Mouse (Mus musculus) lung, embryonic 14.5 days (tissue): Measurements from ENCODE around the gene Slc35a3. TPM values are rescaled to one million over a fixed set of nuclear protein-coding genes. Genes with fewer than 3 reads are reported as not detected.
"Not testable (repeated sequence)": the region's sequence is repeated elsewhere in the genome, so short reads cannot be mapped to it uniquely, and the experiment has no call there.

ENCODE experiments used
- ATAC-seq: fragments of 200-750 bp; cut with Nextera tagmentation; 2 replicates; pipeline ENCODE4 v1.8.0; 2017; ENCODE audit warnings: mild to moderate bottlenecking, moderate TSS enrichment, moderate library complexity; ENCODE audit not compliant: insufficient read depth
- DNase-seq: peaks from one replicate; pipeline ENCODE4 v3.0.0-alpha.2; 2015
- H3K27ac ChIP-seq: fragments of 300-500 bp; sonication (generic); 2 replicates; pipeline ENCODE4 v1.5.1; 2014; ENCODE audit warnings: low read depth, mild to moderate bottlenecking, moderate library complexity
- H3K27me3 ChIP-seq: fragments of 300-500 bp; sonication (generic); 2 replicates; pipeline ENCODE4 v1.6.1; 2014; ENCODE audit warnings: low read length, control low read depth; ENCODE audit not compliant: insufficient read depth
- H3K36me3 ChIP-seq: fragments of 300-500 bp; sonication (generic); 2 replicates; pipeline ENCODE4 v1.6.1; 2014; ENCODE audit warnings: control low read depth; ENCODE audit not compliant: insufficient read depth
- H3K4me1 ChIP-seq: fragments of 300-500 bp; sonication (generic); 2 replicates; pipeline ENCODE4 v1.6.1; 2014; ENCODE audit warnings: antibody characterized with exemption, control low read depth; ENCODE audit not compliant: insufficient read depth
- H3K4me2 ChIP-seq: fragments of 300-500 bp; sonication (generic); 2 replicates; pipeline ENCODE4 v1.6.1; 2014; ENCODE audit warnings: mild to moderate bottlenecking
- H3K4me3 ChIP-seq: fragments of 300-500 bp; sonication (generic); 2 replicates; pipeline ENCODE4 v1.5.1; 2014; ENCODE audit warnings: low read depth, low read length
- H3K9ac ChIP-seq: fragments of 300-500 bp; sonication (generic); 2 replicates; pipeline ENCODE4 v1.6.1; 2014
- H3K9me3 ChIP-seq: fragments of 300-500 bp; sonication (generic); 2 replicates; pipeline ENCODE4 v1.6.1; 2016; ENCODE audit warnings: low read depth, low read length, control low read depth
- CTCF ChIP-seq: IDR thresholded peaks from 2 replicates; pipeline ENCODE4 v1.5.1; 2016; ENCODE audit warnings: antibody characterized with exemption, low read depth
- WGBS: fragments of 180-500 bp; shearing (Covaris S2); extraction: QIAGEN DNeasy Blood & Tissue Kit; methylation state at CpG from one replicate; pipeline ENCODE4 v1.1.7; 2014; 5-methylcytosine and 5-hydroxymethylcytosine counted together
- polyA plus RNA-seq: library from polyadenylated mRNA; unstranded; fragments of >200 nt; fragmentation: Nextera tagmentation; extraction: Ambion mirVana; gene quantifications from 2 replicates; pipeline ENCODE4 v1.2.1, GENCODE M21; 2014

Slc35a3 gene
- polyA plus RNA-seq, 1 experiment from 2014 or later: 16.1 TPM

GRCm38 (mm10) chr3:116695666-116695985 lies 17.0 kb downstream of the Slc35a3 start:
- no peak overlapping the region for H3K9ac ChIP-seq
- H3K4me2 ChIP-seq: no peak overlapping the region
- H3K4me1 ChIP-seq: no peaks in the 10 kb centered on the region
- DNase-seq (no peak), ATAC-seq (no peak)
- H3K36me3 ChIP-seq: peaks cover 8% of the 10 kb centered on the region; the same call in 1 of the 2 replicates
- 83% methylated on average over 2 of the region's 2 CpGs for WGBS
- H3K27ac ChIP-seq: no peak overlapping the region
- H3K9me3 ChIP-seq: no peaks in the 10 kb centered on the region
- no peaks in the 10 kb centered on the region for H3K27me3 ChIP-seq
- no peak for TF ChIP-seq CTCF
- H3K4me3 ChIP-seq: no peak overlapping the region

GRCm38 (mm10) chr3:116694955-116695665 lies 17.5 kb downstream of the Slc35a3 start:
- Histone ChIP-seq H3K9me3 (no peaks in the 10 kb centered on the region), H3K4me2 (no peak overlapping the region), H3K27me3 (no peaks in the 10 kb centered on the region), H3K4me3 (no peak overlapping the region), H3K36me3 (peaks cover 8% of the 10 kb centered on the region; the same call in 1 of the 2 replicates), H3K9ac (no peak overlapping the region), H3K27ac (no peak overlapping the region; the same call in 1 of the 2 replicates), H3K4me1 (no peaks in the 10 kb centered on the region)
- TF ChIP-seq CTCF: no peak
- ATAC-seq: no peak
- WGBS: 81% methylated on average over 8 of the region's 8 CpGs
- DNase-seq: no peak

GRCm38 (mm10) chr3:116694312-116694711 lies 18.3 kb downstream of the Slc35a3 start:
- no peaks in the 10 kb centered on the region for H3K9me3 ChIP-seq
- H3K27me3 ChIP-seq: no peaks in the 10 kb centered on the region
- H3K4me1 ChIP-seq: no peaks in the 10 kb centered on the region
- no peak for DNase-seq
- H3K9ac ChIP-seq: no peak overlapping the region
- WGBS: 86% methylated on average over 3 of the region's 3 CpGs
- H3K4me3 ChIP-seq: no peak overlapping the region
- no peak overlapping the region for H3K4me2 ChIP-seq
- peaks cover 8% of the 10 kb centered on the region; the same call in 1 of the 2 replicates for H3K36me3 ChIP-seq
- ATAC-seq: no peak
- TF ChIP-seq CTCF: no peak
- H3K27ac ChIP-seq: no peak overlapping the region; the same call in 1 of the 2 replicates

GRCm38 (mm10) chr3:116681160-116681559 lies 31.5 kb downstream of the Slc35a3 start, which contains the start of gene Gm43191:
TSS of gene Gm43191 (minus strand) at chr3:116681260.
- Histone ChIP-seq H3K9ac (no peak within 1 kb of the TSS), H3K27ac (no peak within 1 kb of the TSS), H3K4me3 (no peak within 1 kb of the TSS), H3K27me3 (no peaks in the 10 kb centered on the region), H3K36me3 (0 out of 2 replicates have a peak, but pooled peaks cover 3% of the 10 kb centered on the region), H3K9me3 (no peaks in the 10 kb centered on the region), H3K4me1 (no peaks in the 10 kb centered on the region), H3K4me2 (no peak within 1 kb of the TSS)
- DNase-seq (no peak), ATAC-seq (no peak)
- no peak for TF ChIP-seq CTCF
- WGBS: 93% methylated on average over 1 of the region's 1 CpGs

- H3K9ac ChIP-seq, ATAC-seq, H3K4me1 ChIP-seq, H3K4me2 ChIP-seq, H3K4me3 ChIP-seq, H3K27me3 ChIP-seq, H3K36me3 ChIP-seq, H3K27ac ChIP-seq, H3K9me3 ChIP-seq, DNase-seq: not testable (repeated sequence)
- WGBS: 87% methylated on average over 9 of the region's 9 CpGs
Observed at GRCm38 (mm10) chr3:116664281-116664680, 48.4 kb downstream of the Slc35a3 start.

- Histone ChIP-seq H3K36me3 (no peaks in the 10 kb centered on the region), H3K27ac (peak within 1 kb of the TSS; percentile 96), H3K4me1 (no peaks in the 10 kb centered on the region), H3K27me3 (no peaks in the 10 kb centered on the region), H3K9ac (peak within 1 kb of the TSS; percentile 94), H3K4me3 (peak within 1 kb of the TSS; percentile 96), H3K9me3 (no peaks in the 10 kb centered on the region), H3K4me2 (peak within 1 kb of the TSS; percentile 79)
- no peak for TF ChIP-seq CTCF
- ATAC-seq: peak; percentile 99
- DNase-seq: peak; percentile 98
- WGBS: 0% methylated on average over 39 of the region's 39 CpGs
Observed at GRCm38 (mm10) chr3:116662463-116662863, 50.2 kb downstream of the Slc35a3 start, which contains the start of gene Mfsd14a. TSS of gene Mfsd14a (minus strand) at chr3:116662677.

- TF ChIP-seq CTCF: no peak
- Histone ChIP-seq H3K27me3 (no peaks in the 10 kb centered on the region), H3K36me3 (no peaks in the 10 kb centered on the region), H3K4me1 (no peaks in the 10 kb centered on the region), H3K27ac (peak overlapping the region; percentile 96), H3K9me3 (no peaks in the 10 kb centered on the region), H3K4me3 (peak overlapping the region; percentile 96), H3K4me2 (peak overlapping the region; percentile 79), H3K9ac (peak overlapping the region; percentile 94)
- DNase-seq: no peak
- WGBS: under 1% methylated on average over 63 of the region's 68 CpGs
- ATAC-seq: peak; percentile 87
Observed at GRCm38 (mm10) chr3:116661870-116662414, 50.7 kb downstream of the Slc35a3 start.
